Mouse (Mus musculus): ENCODE measurements around the gene Sept9. TPM values are rescaled to one million over a fixed set of nuclear protein-coding genes. Genes with fewer than 3 reads are reported as not detected.

The Sept9 gene
- total RNA-seq, 2 experiments from 2014 or later, result 77.4 to 77.8 TPM

GRCm38 (mm10) chr11:117314026-117314425 is 114.6 kb downstream of the Sept9 start:
- Histone ChIP-seq H3K27ac (no peak overlapping the region), H3K4me3 (no peak overlapping the region)
- intact Hi-C loops (cut with DNase I), result loop anchor here (5.0 kb wide), 2 partner anchors 43 to 47 kb away; no protein-coding TSS in a partner anchor
- TF ChIP-seq CTCF (IDR thresholded peaks at IDR 0.05), result no peak; the same call in 1 of the 2 replicates
- no peak for DNase-seq (ENCODE audit: extremely low spot score in 1 of 2, low spot score in 2 of 2)

DNA sequence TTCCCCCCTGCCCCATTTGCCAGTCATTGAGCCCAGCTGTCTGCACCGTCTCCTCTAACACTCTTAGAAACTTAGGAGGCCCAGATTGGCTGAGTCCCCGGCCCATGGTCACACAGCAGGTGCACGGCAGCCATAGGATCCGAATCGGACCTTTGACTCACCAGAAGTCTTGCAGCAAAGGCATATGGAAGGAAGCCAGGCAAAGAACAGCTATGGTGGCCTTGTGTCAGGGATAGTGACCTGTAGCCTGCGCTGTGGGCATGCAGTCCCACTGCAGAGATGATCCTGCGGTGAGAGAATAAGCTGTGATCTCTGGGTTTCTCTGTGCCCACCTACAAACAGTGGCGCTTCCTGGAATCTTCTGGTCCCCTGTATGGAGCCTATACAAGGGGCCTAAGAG is 115.1 kb downstream of the Sept9 start:
- H3K27ac ChIP-seq, result no peak overlapping the region
- intact Hi-C loops (cut with DNase I), result loop anchor here (5.0 kb wide), 2 partner anchors 43 to 47 kb away; no protein-coding TSS in a partner anchor
- TF ChIP-seq CTCF (IDR thresholded peaks at IDR 0.05), result no peak
- no peak for DNase-seq (ENCODE audit: extremely low spot score in 1 of 2, low spot score in 2 of 2)
- no peak overlapping the region for H3K4me3 ChIP-seq

GRCm38 (mm10) chr11:117315309-117315708 is 115.8 kb downstream of the Sept9 start:
- intact Hi-C loops (cut with DNase I), result no loop called here
- Histone ChIP-seq H3K27ac (peak overlapping the region; percentile 24; the same call in 1 of the 2 replicates), H3K4me3 (no peak overlapping the region)
- DNase-seq (ENCODE audit: extremely low spot score in 1 of 2, low spot score in 2 of 2), result peak in 1 of 2 experiments; percentile 44
- TF ChIP-seq CTCF (IDR thresholded peaks at IDR 0.05), result no peak

- TF ChIP-seq CTCF (IDR thresholded peaks at IDR 0.05), result no peak
- intact Hi-C loops (cut with DNase I), result no loop called here
- Histone ChIP-seq H3K4me3 (no peak overlapping the region), H3K27ac (peak overlapping the region; percentile 83)
- DNase-seq (ENCODE audit: extremely low spot score in 1 of 2, low spot score in 2 of 2), result no peak
These were observed 117.2 kb downstream of the Sept9 start for GRCm38 (mm10) chr11:117316441-117317331.

DNA sequence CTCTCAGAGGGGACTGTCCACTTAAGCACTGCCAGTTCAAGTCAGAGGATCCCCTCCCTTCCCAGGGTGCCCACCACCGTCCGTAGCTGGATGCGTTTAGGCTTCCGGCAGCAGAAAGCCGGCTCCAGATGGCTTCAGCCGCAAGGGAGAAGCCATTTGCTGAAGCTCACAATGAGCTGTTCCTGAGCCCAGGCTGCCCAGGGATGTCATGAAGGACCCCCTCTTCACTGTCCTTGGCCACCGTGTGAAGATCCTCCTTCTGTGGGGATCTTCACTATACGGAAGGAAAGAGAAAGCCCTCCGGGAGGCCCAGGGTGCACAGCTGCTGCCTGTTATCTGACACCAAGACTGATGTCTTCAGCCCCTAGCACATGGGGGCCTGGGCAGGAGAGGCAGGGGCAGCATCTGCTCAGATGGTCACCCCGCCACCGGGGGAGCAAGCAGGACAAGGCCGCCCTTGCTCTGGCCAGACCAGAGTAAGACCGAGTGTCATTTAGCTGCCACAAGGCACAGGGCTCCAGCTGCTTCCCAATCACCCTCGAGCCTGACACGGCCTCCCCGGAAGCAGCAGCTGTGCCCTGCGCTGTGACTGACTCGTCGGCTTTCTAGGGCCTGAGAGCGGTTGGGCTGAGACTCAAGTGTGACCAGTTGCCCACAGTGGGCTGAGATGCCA is 118.1 kb downstream of the Sept9 start:
- intact Hi-C loops (cut with DNase I), result no loop called here
- peak in 1 of 2 experiments; percentile 35 for DNase-seq (ENCODE audit: extremely low spot score in 1 of 2, low spot score in 2 of 2)
- Histone ChIP-seq H3K4me3 (no peak overlapping the region), H3K27ac (peak overlapping the region; percentile 83)
- no peak for TF ChIP-seq CTCF (IDR thresholded peaks at IDR 0.05)

DNA sequence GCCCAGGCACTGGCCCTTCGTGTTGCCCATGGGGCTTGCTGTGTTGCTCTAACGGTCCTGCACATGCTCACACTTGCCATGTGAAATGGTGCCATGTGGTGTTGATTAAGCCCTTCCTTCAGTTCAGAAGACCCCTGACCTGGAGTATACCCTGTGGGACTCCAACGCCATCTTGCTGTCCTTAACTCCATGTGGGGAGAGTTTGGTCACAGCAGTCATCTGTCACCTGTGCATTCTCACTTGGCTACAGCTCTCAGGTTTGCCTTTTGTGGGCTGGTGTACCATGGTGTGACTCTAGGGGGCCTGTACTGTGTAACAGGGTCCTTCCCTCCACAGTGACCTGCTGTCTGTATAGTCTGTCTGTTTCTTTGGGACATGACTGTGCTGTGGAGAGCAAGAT is 118.7 kb downstream of the Sept9 start:
- DNase-seq (ENCODE audit: extremely low spot score in 1 of 2, low spot score in 2 of 2), result no peak
- Histone ChIP-seq H3K4me3 (no peak overlapping the region), H3K27ac (peak overlapping the region; percentile 83)
- TF ChIP-seq CTCF (IDR thresholded peaks at IDR 0.05), result no peak; the same call in 1 of the 2 replicates
- intact Hi-C loops (cut with DNase I), result no loop called here

DNA sequence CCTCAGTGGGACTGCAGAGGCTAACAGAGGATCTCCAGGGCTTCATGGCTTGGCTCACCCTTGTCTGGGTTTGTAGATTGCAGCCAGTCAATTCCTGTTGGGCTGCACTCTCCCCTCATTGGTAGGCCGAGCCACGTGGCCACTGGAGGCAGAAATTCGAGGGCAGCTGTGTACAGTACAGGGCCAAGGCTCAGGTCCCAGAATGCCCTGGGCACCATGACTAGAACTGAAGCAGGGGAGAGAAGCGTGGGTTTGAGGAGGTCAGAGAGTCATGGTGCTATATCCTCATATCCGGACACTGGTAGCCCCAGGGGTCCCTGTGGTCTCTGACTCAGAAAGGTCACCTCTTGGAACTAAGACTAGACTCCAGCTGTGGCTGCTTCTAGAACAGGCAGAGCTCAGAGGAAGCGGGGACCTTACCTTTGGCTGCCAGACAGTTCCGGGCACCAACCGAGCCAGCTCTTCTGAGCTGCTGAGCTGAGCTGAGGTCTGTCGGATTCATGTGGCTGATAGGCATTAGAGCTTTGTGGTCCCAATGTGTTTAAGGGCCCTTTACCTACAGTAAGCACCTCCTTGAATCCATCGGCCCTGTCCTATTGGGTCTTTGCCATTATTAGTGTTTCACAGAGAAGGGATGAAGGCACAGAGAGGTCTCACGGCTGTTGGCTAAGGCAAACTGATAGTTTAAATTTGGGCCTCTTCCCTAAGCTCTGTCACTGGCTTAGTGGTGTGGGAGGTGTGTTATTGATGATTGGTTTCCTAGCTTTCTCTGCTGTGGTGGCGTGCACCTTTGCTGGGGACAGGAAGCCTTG is 119.5 kb downstream of the Sept9 start:
- Histone ChIP-seq H3K4me3 (no peak overlapping the region), H3K27ac (peak overlapping the region; percentile 51)
- TF ChIP-seq CTCF (IDR thresholded peaks at IDR 0.05), result no peak
- intact Hi-C loops (cut with DNase I), result no loop called here
- no peak for DNase-seq (ENCODE audit: extremely low spot score in 1 of 2, low spot score in 2 of 2)

- Histone ChIP-seq H3K4me3 (no peak overlapping the region), H3K27ac (no peak overlapping the region)
- intact Hi-C loops (cut with DNase I), result no loop called here
- DNase-seq (ENCODE audit: extremely low spot score in 1 of 2, low spot score in 2 of 2), result no peak
- no peak for TF ChIP-seq CTCF (IDR thresholded peaks at IDR 0.05)
These were observed 120.3 kb downstream of the Sept9 start for GRCm38 (mm10) chr11:117319543-117320335.

DNA sequence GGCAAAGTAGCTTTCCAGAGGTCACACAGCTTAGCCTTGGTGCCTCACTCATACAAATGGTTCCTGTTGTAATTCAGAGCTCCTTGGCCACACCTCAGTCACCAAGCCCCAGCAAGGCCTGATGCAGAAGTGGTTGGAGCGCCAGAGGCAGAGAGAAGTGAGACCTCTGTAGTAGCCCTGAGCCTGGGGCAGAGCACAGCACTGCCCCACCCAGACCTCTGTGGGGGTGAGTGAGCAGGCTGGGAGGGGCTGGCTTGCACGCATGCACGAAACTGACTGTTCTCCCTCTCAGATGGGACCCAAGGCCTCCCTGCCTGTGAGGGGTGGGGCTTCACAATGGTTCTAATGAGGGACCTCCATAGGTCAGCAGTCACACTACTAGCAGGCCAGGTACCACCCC is 121.0 kb downstream of the Sept9 start:
- Histone ChIP-seq H3K27ac (no peak overlapping the region), H3K4me3 (no peak overlapping the region)
- TF ChIP-seq CTCF (IDR thresholded peaks at IDR 0.05), result no peak
- intact Hi-C loops (cut with DNase I), result no loop called here
- DNase-seq (ENCODE audit: extremely low spot score in 1 of 2, low spot score in 2 of 2), result no peak

DNA sequence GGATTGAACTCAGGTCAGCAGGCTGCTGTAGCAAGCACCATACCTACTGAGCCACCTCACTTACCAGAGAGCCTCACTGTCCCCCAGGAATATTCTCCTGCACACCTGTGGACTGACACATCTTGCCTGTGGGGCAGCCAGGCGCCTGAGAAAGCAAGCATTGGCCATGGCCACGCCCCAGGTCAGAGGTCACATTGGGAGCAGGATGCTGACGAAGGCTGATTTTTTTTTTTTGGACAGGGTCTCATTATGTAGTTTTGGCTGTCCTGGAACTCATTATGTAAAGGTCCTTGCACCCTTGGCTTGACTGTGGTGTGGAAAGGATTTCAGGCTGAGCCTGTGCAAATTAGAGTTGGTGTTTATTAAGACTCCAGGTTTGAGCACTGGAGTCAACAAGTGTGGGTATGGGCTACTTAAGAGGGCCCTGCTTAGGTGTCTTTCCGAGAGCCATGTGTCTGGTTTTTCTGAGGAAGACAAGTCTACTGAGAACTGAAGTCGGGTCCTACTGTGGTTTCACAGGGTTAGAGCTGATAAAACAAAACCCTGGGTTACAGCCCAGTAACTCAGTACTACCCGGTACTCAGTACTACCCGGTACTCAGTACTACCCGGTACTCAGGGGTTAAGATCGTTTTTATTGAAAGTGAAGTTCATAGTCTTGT is 122.0 kb downstream of the Sept9 start:
- no peak for DNase-seq (ENCODE audit: extremely low spot score in 1 of 2, low spot score in 2 of 2)
- H3K27ac ChIP-seq, result no peak overlapping the region
- TF ChIP-seq CTCF (IDR thresholded peaks at IDR 0.05), result no peak
- intact Hi-C loops (cut with DNase I), result no loop called here
- no peak overlapping the region for H3K4me3 ChIP-seq

All from left cerebral cortex, adult 2 months (tissue).